Mouse (Mus musculus): ENCODE results near the gene Dcaf5. TPM values are rescaled to one million over a fixed set of nuclear protein-coding genes. Genes with fewer than 3 reads are reported as not detected.

Gene Dcaf5
- polyA plus RNA-seq, 1 experiment, result 10.8 TPM

DNA sequence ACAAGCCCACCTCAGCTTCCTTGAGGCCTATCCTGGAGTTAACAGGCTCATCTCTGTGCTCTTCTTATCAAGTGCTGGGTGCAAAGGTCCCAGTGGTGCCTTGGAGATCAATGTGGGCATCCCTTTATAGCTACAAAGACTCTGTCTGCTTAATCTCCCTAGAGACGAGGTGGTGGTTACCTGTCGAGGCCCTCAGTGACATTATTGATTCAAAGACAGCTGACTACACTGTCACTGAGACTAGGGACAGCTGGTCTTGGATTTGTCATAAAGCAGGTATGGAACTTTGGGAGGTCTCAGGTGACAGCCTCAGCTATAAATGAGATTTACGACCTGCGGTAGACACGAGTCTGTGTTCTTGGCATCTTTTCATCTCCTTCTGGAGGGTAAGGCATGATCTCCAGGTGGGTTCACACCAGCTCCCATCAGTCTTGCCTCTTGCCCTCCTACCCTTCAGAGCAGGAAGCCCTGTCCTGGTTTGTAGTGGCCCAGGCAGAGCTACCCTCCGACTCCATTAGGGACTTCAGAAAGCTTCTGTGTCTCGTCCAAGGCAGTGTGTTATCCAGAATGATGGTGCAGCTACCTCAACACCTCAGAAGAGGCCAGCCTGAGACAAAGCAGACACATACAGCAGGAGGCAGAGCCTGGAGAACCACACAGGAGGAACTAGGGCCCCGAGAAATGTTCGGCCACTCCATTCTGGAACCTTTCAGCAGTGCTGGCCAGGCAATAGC lies 112.2 kb downstream of the Dcaf5 start:
- Histone ChIP-seq H3K36me3 (replicated peaks; ENCODE audit: low read length) (no peaks in the 10 kb centered on the region), H3K4me3 (replicated peaks) (no peak overlapping the region), H3K4me1 (peaks cover 73% of the 10 kb centered on the region), H3K27me3 (replicated peaks) (peaks cover 2% of the 10 kb centered on the region), H3K9me3 (peaks cover 3% of the 10 kb centered on the region; the same call in 1 of the 2 replicates)
- TF ChIP-seq GATA1 (IDR thresholded peaks at IDR 0.05; ENCODE audit: borderline replicate concordance, low read length) (no peak), FLI1 (IDR thresholded peaks at IDR 0.05; ENCODE audit: low read length) (no peak)

DNA sequence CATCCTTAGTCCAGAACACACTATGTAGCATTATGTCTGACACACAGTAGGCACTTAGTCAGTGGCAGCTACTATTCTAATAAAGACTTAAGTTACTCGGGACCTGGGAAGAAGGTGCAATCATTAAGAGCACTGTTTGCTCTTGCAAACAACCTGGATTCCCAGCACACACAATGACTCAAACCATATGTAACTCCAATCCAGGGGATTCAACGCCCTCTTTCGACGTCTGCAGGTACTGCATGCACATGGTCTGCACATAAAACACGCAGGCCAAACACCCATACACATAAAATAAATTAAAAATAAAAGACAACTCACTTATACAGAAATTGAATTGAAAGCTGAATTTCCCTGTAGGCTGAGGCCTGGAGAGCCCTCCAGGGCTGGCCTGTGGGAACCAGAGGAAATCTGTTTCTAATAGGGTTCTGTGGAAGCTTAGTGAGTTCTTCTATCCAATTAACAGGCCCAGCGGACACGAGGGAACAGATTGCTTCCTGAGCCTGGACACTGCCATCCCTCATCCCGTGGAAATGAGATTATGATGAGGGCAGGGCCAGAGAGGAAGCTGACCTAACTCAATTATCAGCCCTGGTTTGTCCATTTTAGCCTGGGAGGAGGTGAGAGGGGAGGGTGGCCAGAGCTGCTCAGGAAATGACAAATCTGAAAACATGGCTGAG lies 112.9 kb downstream of the Dcaf5 start:
- Histone ChIP-seq H3K36me3 (replicated peaks; ENCODE audit: low read length) (no peaks in the 10 kb centered on the region), H3K4me3 (replicated peaks) (no peak overlapping the region), H3K27me3 (replicated peaks) (peaks cover 2% of the 10 kb centered on the region), H3K9me3 (peaks cover 3% of the 10 kb centered on the region; the same call in 1 of the 2 replicates), H3K4me1 (peaks cover 74% of the 10 kb centered on the region)
- TF ChIP-seq FLI1 (IDR thresholded peaks at IDR 0.05; ENCODE audit: low read length) (no peak), GATA1 (IDR thresholded peaks at IDR 0.05; ENCODE audit: borderline replicate concordance, low read length) (no peak)

DNA sequence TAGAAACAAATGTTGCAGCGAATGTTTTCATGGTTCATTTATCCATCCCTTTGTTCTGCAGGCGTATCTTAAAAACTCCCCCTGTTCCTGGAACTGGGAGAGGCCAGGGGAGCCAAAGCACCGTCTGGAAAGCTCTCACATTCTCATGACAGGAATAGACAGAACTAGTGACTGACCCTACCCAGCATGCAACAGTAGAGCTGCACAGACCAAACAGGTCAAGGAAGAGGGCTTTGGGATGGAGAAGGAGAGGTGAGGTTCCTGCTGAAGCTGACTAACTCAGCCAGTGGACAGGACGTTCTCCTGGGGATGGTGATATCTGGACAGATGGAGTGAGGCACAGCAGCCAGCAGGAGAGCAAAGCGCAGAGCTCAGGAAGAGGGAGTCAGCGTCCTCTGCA lies 113.9 kb downstream of the Dcaf5 start:
- H3K36me3 ChIP-seq (replicated peaks; ENCODE audit: low read length), result peaks cover 4% of the 10 kb centered on the region
- TF ChIP-seq FLI1 (IDR thresholded peaks at IDR 0.05; ENCODE audit: low read length) (no peak), GATA1 (IDR thresholded peaks at IDR 0.05; ENCODE audit: borderline replicate concordance, low read length) (no peak)
- H3K9me3 ChIP-seq, result peaks cover 3% of the 10 kb centered on the region; the same call in 1 of the 2 replicates

DNA sequence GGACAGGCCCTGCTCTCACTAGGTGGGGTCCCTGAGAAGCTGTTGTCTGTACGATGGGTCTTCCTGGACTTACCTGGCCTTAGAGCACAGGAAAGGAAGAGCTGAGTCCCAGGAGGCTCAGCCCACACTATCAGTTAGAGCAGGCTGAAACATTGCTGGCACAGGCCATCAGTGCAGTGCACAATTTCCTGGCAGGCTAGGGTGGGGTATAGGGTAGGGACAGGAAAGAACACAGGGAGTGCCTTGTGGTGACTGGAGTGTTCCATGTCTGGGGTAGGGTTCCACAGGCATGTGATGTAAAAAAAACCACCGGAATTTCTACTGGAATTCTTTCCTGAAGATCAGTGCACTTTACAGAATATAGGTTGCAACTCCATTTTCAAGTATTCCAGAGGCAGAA lies 117.3 kb downstream of the Dcaf5 start:
- Histone ChIP-seq H3K4me3 (replicated peaks) (peak overlapping the region; percentile 23), H3K9me3 (peaks cover 12% of the 10 kb centered on the region; the same call in 1 of the 2 replicates), H3K27me3 (replicated peaks) (peaks cover 2% of the 10 kb centered on the region), H3K4me1 (peaks cover 44% of the 10 kb centered on the region), H3K36me3 (replicated peaks; ENCODE audit: low read length) (peaks cover 4% of the 10 kb centered on the region)
- no peak for TF ChIP-seq FLI1 (IDR thresholded peaks at IDR 0.05; ENCODE audit: low read length)
- no peak; the same call in 2 of the 3 replicates for TF ChIP-seq GATA1 (IDR thresholded peaks at IDR 0.05; ENCODE audit: borderline replicate concordance, low read length)

More for the DNA sequence above, 113.9 kb downstream of the Dcaf5 start:
- Histone ChIP-seq H3K4me1 (peaks cover 72% of the 10 kb centered on the region), H3K4me3 (replicated peaks) (peak overlapping the region; percentile 26), H3K27me3 (replicated peaks) (peaks cover 2% of the 10 kb centered on the region)

DNA sequence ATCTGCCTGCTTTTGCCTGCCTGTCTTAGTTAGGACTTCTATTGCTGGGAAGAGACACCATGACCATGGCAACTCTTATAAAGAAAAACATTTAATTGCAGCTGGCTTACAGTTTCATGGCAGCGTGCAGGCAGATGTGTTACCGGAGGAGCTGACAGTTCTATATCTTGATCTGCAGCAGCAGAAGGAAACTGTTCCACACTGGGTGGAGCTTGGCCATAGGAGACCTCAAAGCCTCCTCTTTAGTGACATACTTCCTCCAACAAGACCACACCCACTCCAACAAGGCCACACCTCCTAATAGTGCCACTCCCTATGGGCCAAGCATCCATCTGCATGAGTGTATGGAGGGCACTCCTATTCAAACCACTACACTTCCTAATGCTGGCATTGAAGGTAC lies 121.1 kb downstream of the Dcaf5 start:
- Histone ChIP-seq H3K4me1 (peaks cover 29% of the 10 kb centered on the region), H3K27me3 (replicated peaks) (no peaks in the 10 kb centered on the region), H3K36me3 (replicated peaks; ENCODE audit: low read length) (peaks cover 4% of the 10 kb centered on the region), H3K9me3 (peaks cover 9% of the 10 kb centered on the region; the same call in 1 of the 2 replicates), H3K4me3 (replicated peaks) (no peak overlapping the region)
- no peak for TF ChIP-seq FLI1 (IDR thresholded peaks at IDR 0.05; ENCODE audit: low read length)
- TF ChIP-seq GATA1 (IDR thresholded peaks at IDR 0.05; ENCODE audit: borderline replicate concordance, low read length), result no peak

DNA sequence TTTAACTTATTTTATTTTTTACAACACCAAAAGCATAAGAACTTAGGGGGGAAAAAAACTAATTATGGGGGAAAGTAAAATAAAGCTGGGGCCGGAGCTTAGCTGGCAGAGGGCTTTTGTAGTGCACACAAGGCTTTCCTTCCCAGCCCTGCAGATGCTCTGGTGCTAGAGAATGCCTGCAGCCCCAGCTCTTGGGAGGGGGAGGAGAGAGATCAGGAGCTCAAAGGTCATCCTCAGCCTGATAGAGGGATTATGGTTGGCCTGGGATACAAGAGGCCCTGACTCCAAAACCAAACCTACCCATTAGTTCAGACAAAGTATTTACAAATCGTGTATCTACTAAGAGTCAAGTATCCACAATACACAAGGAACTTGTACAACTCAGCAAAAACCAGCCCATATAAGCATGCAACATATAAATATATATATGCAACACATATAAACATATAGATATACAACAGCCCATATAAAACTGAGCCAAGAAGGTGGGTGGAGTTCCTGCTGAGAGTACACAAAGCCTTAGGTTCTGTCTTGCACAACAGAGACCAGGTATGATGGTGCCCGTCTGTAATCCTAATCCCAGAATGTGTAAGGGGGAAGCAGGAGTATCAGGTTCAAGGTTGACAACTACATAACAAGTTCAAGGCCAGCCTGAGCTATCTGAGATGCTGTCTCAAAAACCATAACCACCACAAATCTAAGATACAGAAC lies 124.3 kb downstream of the Dcaf5 start:
- TF ChIP-seq FLI1 (IDR thresholded peaks at IDR 0.05; ENCODE audit: low read length) (no peak), GATA1 (IDR thresholded peaks at IDR 0.05; ENCODE audit: borderline replicate concordance, low read length) (no peak)
- no peaks in the 10 kb centered on the region for H3K27me3 ChIP-seq (replicated peaks)
- H3K36me3 ChIP-seq (replicated peaks; ENCODE audit: low read length), result no peaks in the 10 kb centered on the region
- H3K4me3 ChIP-seq (replicated peaks), result no peak overlapping the region
- peaks cover 8% of the 10 kb centered on the region; the same call in 1 of the 2 replicates for H3K9me3 ChIP-seq
- peaks cover 7% of the 10 kb centered on the region for H3K4me1 ChIP-seq

DNA sequence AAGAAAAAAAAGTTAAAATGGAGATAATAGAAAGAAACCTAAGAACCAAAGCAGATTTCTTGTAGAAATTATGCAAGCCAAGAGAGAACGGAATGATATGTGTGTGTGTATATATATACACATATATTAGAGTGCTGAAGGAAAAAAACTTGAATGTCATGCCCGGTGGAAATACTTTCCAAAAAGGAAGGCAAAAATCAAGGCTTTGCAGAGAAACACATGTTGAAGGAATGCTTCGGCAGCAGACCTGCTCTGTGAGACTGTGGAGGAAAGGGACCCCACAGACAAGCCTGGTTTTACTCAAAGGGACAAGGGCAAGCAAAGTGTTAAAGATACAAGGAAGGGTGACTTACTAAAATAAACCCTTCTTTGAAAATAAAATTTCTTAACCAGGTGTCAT lies 128.8 kb downstream of the Dcaf5 start:
- H3K4me3 ChIP-seq (replicated peaks), result no peak overlapping the region
- no peak for TF ChIP-seq FLI1 (IDR thresholded peaks at IDR 0.05; ENCODE audit: low read length)
- no peak for TF ChIP-seq GATA1 (IDR thresholded peaks at IDR 0.05; ENCODE audit: borderline replicate concordance, low read length)
- peaks cover 28% of the 10 kb centered on the region for H3K9me3 ChIP-seq
- H3K36me3 ChIP-seq (replicated peaks; ENCODE audit: low read length), result no peaks in the 10 kb centered on the region
- peaks cover 8% of the 10 kb centered on the region for H3K27me3 ChIP-seq (replicated peaks)
- no peaks in the 10 kb centered on the region for H3K4me1 ChIP-seq

DNA sequence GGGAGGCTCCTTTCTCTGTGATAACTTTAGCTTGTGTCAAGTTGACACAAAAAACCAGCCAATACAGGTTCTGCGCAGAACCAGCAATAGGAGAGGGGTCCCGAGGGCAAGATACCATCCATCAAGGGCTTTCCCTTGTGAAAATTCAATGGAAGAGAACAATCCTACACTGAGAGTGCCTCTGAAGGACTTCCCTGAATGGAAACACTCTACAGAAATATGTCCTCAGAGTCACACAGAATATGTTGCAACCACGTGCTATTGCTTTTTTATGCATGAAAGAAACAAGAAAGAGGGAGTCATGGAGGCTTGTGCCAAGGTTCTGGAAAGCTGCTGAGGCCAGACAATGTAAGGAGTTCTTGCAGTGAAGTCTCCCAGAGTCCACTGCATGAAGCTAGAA lies 131.9 kb downstream of the Dcaf5 start:
- no peak for TF ChIP-seq GATA1 (IDR thresholded peaks at IDR 0.05; ENCODE audit: borderline replicate concordance, low read length)
- no peak for TF ChIP-seq FLI1 (IDR thresholded peaks at IDR 0.05; ENCODE audit: low read length)
- Histone ChIP-seq H3K4me1 (peaks cover 5% of the 10 kb centered on the region), H3K4me3 (replicated peaks) (no peak overlapping the region), H3K9me3 (peaks cover 28% of the 10 kb centered on the region), H3K36me3 (replicated peaks; ENCODE audit: low read length) (no peaks in the 10 kb centered on the region), H3K27me3 (replicated peaks) (peaks cover 24% of the 10 kb centered on the region)

DNA sequence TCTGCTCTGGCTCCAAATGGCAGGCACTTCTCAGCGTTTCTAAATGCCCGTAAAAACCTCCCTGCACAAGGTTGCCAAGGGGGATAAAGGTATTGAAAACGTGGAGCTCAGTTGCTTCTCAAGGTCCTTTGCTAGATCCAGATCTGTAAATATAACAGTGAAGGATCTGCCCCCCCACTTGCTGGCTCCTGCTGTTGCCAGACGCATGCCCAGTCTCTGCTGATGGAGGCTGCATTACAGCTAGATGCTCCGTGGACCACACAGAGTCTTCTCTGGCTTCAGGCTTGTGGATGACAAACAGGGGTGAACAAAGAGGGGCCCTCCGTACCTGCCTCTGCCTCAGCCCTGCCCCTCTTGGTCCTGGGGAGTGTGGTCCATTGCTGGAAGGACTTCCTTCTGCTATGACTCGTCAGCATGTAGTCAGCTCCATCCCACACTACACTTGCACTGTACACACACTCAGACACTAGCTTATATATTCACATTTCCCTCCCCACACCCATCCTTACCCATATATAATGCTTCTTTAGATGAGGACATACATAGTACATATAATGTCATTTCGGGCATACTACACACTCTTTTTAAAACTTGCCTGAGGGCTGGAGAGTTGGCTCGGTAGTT lies 135.5 kb downstream of the Dcaf5 start:
- H3K9me3 ChIP-seq, result peaks cover 21% of the 10 kb centered on the region
- H3K27me3 ChIP-seq (replicated peaks), result peaks cover 38% of the 10 kb centered on the region
- TF ChIP-seq FLI1 (IDR thresholded peaks at IDR 0.05; ENCODE audit: low read length) (no peak), GATA1 (IDR thresholded peaks at IDR 0.05; ENCODE audit: borderline replicate concordance, low read length) (no peak)
- H3K36me3 ChIP-seq (replicated peaks; ENCODE audit: low read length), result no peaks in the 10 kb centered on the region
- H3K4me1 ChIP-seq, result peaks cover 5% of the 10 kb centered on the region
- H3K4me3 ChIP-seq (replicated peaks), result peak overlapping the region; percentile 17

Measured in megakaryocyte, embryonic 14.5 days (primary cell).